Mouse (Mus musculus): ENCODE measurements around the gene Strn.

DNA sequence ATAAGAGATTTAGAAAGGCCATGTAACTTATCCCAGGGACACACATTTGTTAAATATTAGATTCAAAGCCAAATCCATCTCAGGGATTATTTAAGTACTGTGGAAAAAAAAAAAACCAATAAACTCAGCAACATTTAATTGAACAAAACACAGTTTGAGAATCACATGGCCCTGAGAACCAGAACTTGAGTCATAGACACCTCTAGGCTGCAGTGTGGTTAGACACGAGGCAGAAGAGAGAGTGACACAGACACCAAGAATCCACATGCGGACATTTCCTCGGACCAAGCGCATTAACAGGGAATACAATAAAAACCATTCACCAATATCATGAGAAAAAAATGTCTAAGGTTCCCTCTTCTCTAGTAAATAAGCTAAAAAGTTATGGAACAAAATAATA, 94.7 kb downstream of the Strn start:
- no peak for TF ChIP-seq CTCF (IDR thresholded peaks at IDR 0.05; ENCODE audit: control insufficient read depth, insufficient read depth, low read length)
- TF ChIP-seq POLR2A (IDR thresholded peaks at IDR 0.05; ENCODE audit: borderline replicate concordance, control insufficient read depth, low read depth, low read length): no peak
